Mouse (Mus musculus): ENCODE measurements around the gene Flt3. TPM values are rescaled to one million over a fixed set of nuclear protein-coding genes. Genes with fewer than 3 reads are reported as not detected.

The Flt3 gene
- total and polyA plus RNA-seq, 3 experiments, result 0.76 to 3.3 (median 2.3) TPM

DNA sequence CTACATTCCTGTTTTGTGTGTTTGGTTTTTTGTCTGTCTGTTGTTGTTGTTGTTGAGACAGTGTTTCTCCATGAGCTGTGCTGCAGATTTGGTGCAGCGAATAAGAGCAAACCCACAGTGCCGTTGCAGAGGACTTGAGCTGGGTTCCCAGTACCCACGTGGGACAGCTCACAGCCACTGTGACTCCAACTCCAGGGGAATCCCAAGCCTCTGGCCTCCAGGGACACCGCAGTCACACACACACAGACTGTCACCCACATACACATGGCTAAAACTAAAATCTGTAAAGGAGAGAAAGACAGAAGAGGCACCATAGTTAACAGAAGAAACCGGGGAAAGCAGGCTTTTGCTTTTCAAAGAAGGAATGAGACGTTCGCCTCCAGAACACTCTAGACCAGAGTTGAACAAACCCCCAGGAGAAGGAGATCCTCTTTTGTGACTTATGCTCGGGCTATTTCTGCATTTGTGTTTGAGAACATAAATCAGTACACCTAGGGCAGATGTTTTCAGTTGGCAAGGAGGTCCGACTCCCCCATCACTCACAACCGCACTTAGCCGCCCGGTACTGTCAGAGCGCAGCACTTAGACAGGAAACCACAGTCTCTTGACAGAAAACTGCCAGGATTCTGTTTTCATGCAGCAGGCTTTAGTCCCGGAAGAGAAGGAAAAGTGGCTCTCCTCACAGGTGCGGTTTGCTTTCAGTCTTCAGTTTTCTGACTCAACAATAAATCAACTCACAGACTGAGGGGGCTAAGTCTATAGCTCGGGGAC is 34.1 kb downstream of the Flt3 start:
- Histone ChIP-seq H3K4me1 (ENCODE audit: control insufficient read depth in 1 of 2, insufficient read depth in 2 of 2) (peaks cover 7 to 41% of the 10 kb centered on the region in 2 experiments), H3K9ac (ENCODE audit: insufficient read depth, low read depth) (no peak overlapping the region), H3K4me2 (ENCODE audit: insufficient read depth, low read depth, poor library complexity, severe bottlenecking) (peak overlapping the region; percentile 51), H3K27ac (ENCODE audit: insufficient read depth, low read depth) (no peak overlapping the region), H3K4me3 (replicated peaks in 1 of 3; ENCODE audit: low read depth in 2 of 3, low read length in 2 of 3, poor library complexity in 1 of 3) (peak overlapping the region in 1 of 3 experiments; percentile 20), H3K27me3 (replicated peaks) (no peaks in the 10 kb centered on the region), H3K36me3 (replicated peaks in 1 of 2; ENCODE audit: control insufficient read depth in 1 of 2, insufficient read depth in 1 of 2, low read length in 1 of 2) (peaks cover 0 to 2% of the 10 kb centered on the region in 2 experiments), H3K79me2 (replicated peaks; ENCODE audit: control insufficient read depth, extremely low read depth, insufficient read depth, poor library complexity, severe bottlenecking) (no peaks in the 10 kb centered on the region), H3K9me3 (replicated peaks; ENCODE audit: low read length) (no peaks in the 10 kb centered on the region)
- peak; percentile 74 for DNase-seq (ENCODE audit: extremely low read depth)
- in situ Hi-C loops (cut with MboI; ENCODE audit: low pct_ligation_motif_present, low pct_unique_long_range_greater_than_20kb, low sequenced_read_pairs) (no loop called here), dilution Hi-C loops (cut with MboI; ENCODE audit: extremely low pct_ligation_motif_present, extremely low pct_unique_long_range_greater_than_20kb, low sequenced_read_pairs) (no loop called here)
- TF ChIP-seq MAX (IDR thresholded peaks at IDR 0.05; ENCODE audit: low read length) (peak; percentile 67), UBTF (IDR thresholded peaks at IDR 0.05; ENCODE audit: low read depth, low read length) (no peak), GABPA (IDR thresholded peaks at IDR 0.05; ENCODE audit: insufficient replicate concordance, low read depth, low read length) (no peak), CTCF (conservative IDR thresholded peaks at IDR 0.05 in 1 of 2, IDR thresholded peaks at IDR 0.05 in 1 of 2; ENCODE audit: low read depth in 2 of 2, low read length in 2 of 2) (no peak), RCOR1 (conservative IDR thresholded peaks at IDR 0.05; ENCODE audit: low read depth, low read length) (no peak), SIN3A (IDR thresholded peaks at IDR 0.05; ENCODE audit: low read length) (0 out of 2 replicates have a peak, but pooled peaks have one; percentile 60), TBP (conservative IDR thresholded peaks at IDR 0.05; ENCODE audit: low read depth, low read length) (no peak), ZMIZ1 (IDR thresholded peaks at IDR 0.05; ENCODE audit: low read depth, low read length) (no peak), MEF2A (IDR thresholded peaks at IDR 0.05; ENCODE audit: borderline replicate concordance, low read depth, low read length) (0 out of 2 replicates have a peak, but pooled peaks have one; percentile 23), ZKSCAN1 (IDR thresholded peaks at IDR 0.05; ENCODE audit: borderline replicate concordance, low read depth, low read length) (no peak), BHLHE40 (IDR thresholded peaks at IDR 0.05; ENCODE audit: low read depth, low read length) (peak; percentile 56), POLR2AphosphoS2 (IDR thresholded peaks at IDR 0.05; ENCODE audit: low read depth, low read length) (no peak), RAD21 (IDR thresholded peaks at IDR 0.05; ENCODE audit: low read depth, low read length) (no peak), NELFE (IDR thresholded peaks at IDR 0.05; ENCODE audit: low read depth, low read length) (no peak), ELF1 (IDR thresholded peaks at IDR 0.05; ENCODE audit: low read depth, low read length) (no peak), SMC3 (IDR thresholded peaks at IDR 0.05; ENCODE audit: low read depth, low read length) (no peak), POLR2A (IDR thresholded peaks at IDR 0.05; ENCODE audit: low read depth, low read length) (no peak), CHD2 (IDR thresholded peaks at IDR 0.05; ENCODE audit: low read length) (no peak), USF1 (IDR thresholded peaks at IDR 0.05; ENCODE audit: low read depth, low read length) (no peak), MXI1 (IDR thresholded peaks at IDR 0.05; ENCODE audit: low read depth, low read length) (peak; percentile 90), KAT2A (IDR thresholded peaks at IDR 0.05; ENCODE audit: insufficient replicate concordance, low read length) (no peak), IRF4 (IDR thresholded peaks at IDR 0.05; ENCODE audit: low read depth, low read length) (peak; percentile 21; the same call in 1 of the 2 replicates), E2F4 (IDR thresholded peaks at IDR 0.05; ENCODE audit: insufficient replicate concordance, low read depth, low read length) (no peak), USF2 (conservative IDR thresholded peaks at IDR 0.05; ENCODE audit: low read depth, low read length) (no peak), MYC (IDR thresholded peaks at IDR 0.05; ENCODE audit: low read depth, low read length) (peak; percentile 51; the same call in 1 of the 2 replicates), ZNF384 (IDR thresholded peaks at IDR 0.05; ENCODE audit: low read depth, low read length) (no peak), EP300 (IDR thresholded peaks at IDR 0.05; ENCODE audit: low read length) (peak; percentile 20; the same call in 1 of the 2 replicates), MAFK (IDR thresholded peaks at IDR 0.05; ENCODE audit: insufficient replicate concordance, low read length) (no peak), HCFC1 (IDR thresholded peaks at IDR 0.05; ENCODE audit: low read depth, low read length) (no peak), PAX5 (IDR thresholded peaks at IDR 0.05; ENCODE audit: low read length) (no peak), TCF12 (IDR thresholded peaks at IDR 0.05; ENCODE audit: low read depth, low read length) (peak; percentile 41; the same call in 1 of the 2 replicates), CHD1 (IDR thresholded peaks at IDR 0.05; ENCODE audit: low read depth, low read length) (no peak), ZC3H11A (IDR thresholded peaks at IDR 0.05; ENCODE audit: low read depth, low read length) (no peak), JUND (conservative IDR thresholded peaks at IDR 0.05; ENCODE audit: low read depth, low read length) (no peak), JUN (IDR thresholded peaks at IDR 0.05; ENCODE audit: insufficient read depth, low read depth, low read length) (no peak), NRF1 (IDR thresholded peaks at IDR 0.05; ENCODE audit: low read depth, low read length) (no peak), ETS1 (conservative IDR thresholded peaks at IDR 0.05; ENCODE audit: low read depth, low read length) (peak; percentile 18; the same call in 1 of the 2 replicates), MAZ (IDR thresholded peaks at IDR 0.05; ENCODE audit: low read depth, low read length) (no peak)
